Mouse (Mus musculus) neural tube, embryonic 13.5 days (tissue): ENCODE results near the gene Stx12. TPM values are rescaled to one million over a fixed set of nuclear protein-coding genes. Genes with fewer than 3 reads are reported as not detected.

ENCODE experiments used
- ATAC-seq: fragments of 200-750 bp; cut with Nextera tagmentation; 2 replicates; pipeline ENCODE4 v1.8.0; 2017; ENCODE audit warnings: low read depth, mild to moderate bottlenecking, moderate TSS enrichment, moderate library complexity
- H3K27ac ChIP-seq: fragments of 300-500 bp; sonication (generic); replicated peaks from 2 replicates; pipeline ENCODE4 v1.5.1; 2015; ENCODE audit warnings: moderate library complexity, mild to moderate bottlenecking, inconsistent platforms
- H3K27me3 ChIP-seq: fragments of 300-500 bp; sonication (generic); 2 replicates; pipeline ENCODE4 v1.6.1; 2015; ENCODE audit warnings: mild to moderate bottlenecking, inconsistent platforms
- H3K36me3 ChIP-seq: fragments of 300-500 bp; sonication (generic); 2 replicates; pipeline ENCODE4 v1.6.1; 2015; ENCODE audit warnings: mild to moderate bottlenecking, inconsistent platforms
- H3K4me1 ChIP-seq: fragments of 300-500 bp; sonication (generic); replicated peaks from 2 replicates; pipeline ENCODE4 v1.6.1; 2015; ENCODE audit warnings: inconsistent platforms
- H3K4me2 ChIP-seq: fragments of 300-500 bp; sonication (generic); 2 replicates; pipeline ENCODE4 v1.6.1; 2015; ENCODE audit warnings: inconsistent platforms, mild to moderate bottlenecking, moderate library complexity
- H3K4me3 ChIP-seq: fragments of 300-500 bp; sonication (generic); 2 replicates; pipeline ENCODE4 v1.5.1; 2015; ENCODE audit warnings: mild to moderate bottlenecking, inconsistent platforms
- H3K9ac ChIP-seq: fragments of 300-500 bp; sonication (generic); 2 replicates; pipeline ENCODE4 v1.6.1; 2015; ENCODE audit warnings: moderate library complexity, mild to moderate bottlenecking, inconsistent platforms
- H3K9me3 ChIP-seq: fragments of 300-500 bp; sonication (generic); 2 replicates; pipeline ENCODE4 v1.6.1; 2016; ENCODE audit warnings: inconsistent platforms
- WGBS: fragments of 180-500 bp; shearing (Covaris S2); methylation state at CpG from one replicate; pipeline ENCODE4 v1.1.7; 2015; 5-methylcytosine and 5-hydroxymethylcytosine counted together
- polyA plus RNA-seq: library from polyadenylated mRNA; unstranded; fragments of >200 nt; fragmentation: Nextera tagmentation; extraction: Ambion mirVana; gene quantifications from 2 replicates; pipeline ENCODE4 v1.2.1, GENCODE M21; 2015

The Stx12 gene
- polyA plus RNA-seq, 1 experiment from 2014 or later: 134 TPM

- Histone ChIP-seq H3K9ac (peak within 1 kb of the TSS; percentile 95), H3K9me3 (no peaks in the 10 kb centered on the region)
Measured at GRCm38 (mm10) chr4:132842970-132843704, 41.2 kb downstream of the Stx12 start, which contains the start of gene Ppp1r8. TSS of gene Ppp1r8 (minus strand) at chr4:132843169.

GRCm38 (mm10) chr4:132842281-132842906 is 41.9 kb downstream of the Stx12 start:
- Histone ChIP-seq H3K9ac (peak overlapping the region; percentile 95), H3K27me3 (no peaks in the 10 kb centered on the region), H3K9me3 (no peaks in the 10 kb centered on the region), H3K4me3 (peak overlapping the region; percentile 89), H3K4me1 (peaks cover 19% of the 10 kb centered on the region), H3K4me2 (peak overlapping the region; percentile 65), H3K36me3 (peaks cover 35% of the 10 kb centered on the region), H3K27ac (peak overlapping the region; percentile 79)
- WGBS: under 1% methylated on average over 30 of the region's 30 CpGs
- peak; percentile 59 for ATAC-seq

More at GRCm38 (mm10) chr4:132842970-132843704, 41.2 kb downstream of the Stx12 start, which contains the start of gene Ppp1r8:
- Histone ChIP-seq H3K4me2 (peak within 1 kb of the TSS; percentile 65), H3K4me1 (peaks cover 19% of the 10 kb centered on the region), H3K27me3 (no peaks in the 10 kb centered on the region), H3K4me3 (peak within 1 kb of the TSS; percentile 89), H3K27ac (peak within 1 kb of the TSS; percentile 86), H3K36me3 (peaks cover 35% of the 10 kb centered on the region)
- ATAC-seq: peak; percentile 99
- WGBS: 1% methylated on average over 40 of the region's 40 CpGs

- peak overlapping the region; percentile 95 for H3K9ac ChIP-seq
- H3K27me3 ChIP-seq: no peaks in the 10 kb centered on the region
- H3K36me3 ChIP-seq: peaks cover 41% of the 10 kb centered on the region
- 92% methylated on average over 3 of the region's 3 CpGs for WGBS
- peak overlapping the region; percentile 79; the same call in 1 of the 2 replicates for H3K27ac ChIP-seq
- peaks cover 19% of the 10 kb centered on the region for H3K4me1 ChIP-seq
- peak overlapping the region; percentile 65 for H3K4me2 ChIP-seq
- no peaks in the 10 kb centered on the region for H3K9me3 ChIP-seq
- no peak for ATAC-seq
- peak overlapping the region; percentile 89 for H3K4me3 ChIP-seq
Measured at GRCm38 (mm10) chr4:132841493-132841892, 42.8 kb downstream of the Stx12 start.

GRCm38 (mm10) chr4:132823614-132824366 is 60.5 kb downstream of the Stx12 start:
- H3K4me2 ChIP-seq: no peak overlapping the region
- H3K27me3 ChIP-seq: no peaks in the 10 kb centered on the region
- no peak for ATAC-seq
- no peak overlapping the region for H3K9ac ChIP-seq
- H3K9me3 ChIP-seq: peaks cover 14% of the 10 kb centered on the region
- H3K27ac ChIP-seq: no peak overlapping the region
- H3K4me3 ChIP-seq: no peak overlapping the region
- 77% methylated on average over 8 of the region's 8 CpGs for WGBS
- H3K4me1 ChIP-seq: no peaks in the 10 kb centered on the region
- H3K36me3 ChIP-seq: peaks cover 46% of the 10 kb centered on the region

- no peak overlapping the region for H3K4me2 ChIP-seq
- H3K9ac ChIP-seq: no peak overlapping the region
- peaks cover 14% of the 10 kb centered on the region for H3K9me3 ChIP-seq
- no peak overlapping the region for H3K4me3 ChIP-seq
- H3K27ac ChIP-seq: no peak overlapping the region
- H3K36me3 ChIP-seq: no peaks in the 10 kb centered on the region
- 55% methylated on average over 2 of the region's 2 CpGs for WGBS
- H3K27me3 ChIP-seq: no peaks in the 10 kb centered on the region
- H3K4me1 ChIP-seq: no peaks in the 10 kb centered on the region
- ATAC-seq: no peak
Measured at GRCm38 (mm10) chr4:132818442-132818841, 65.9 kb downstream of the Stx12 start.

- Histone ChIP-seq H3K4me2 (no peak overlapping the region), H3K9ac (no peak overlapping the region), H3K36me3 (no peaks in the 10 kb centered on the region), H3K4me3 (no peak overlapping the region), H3K4me1 (no peaks in the 10 kb centered on the region), H3K9me3 (peaks cover 14% of the 10 kb centered on the region), H3K27me3 (no peaks in the 10 kb centered on the region), H3K27ac (no peak overlapping the region)
- ATAC-seq: no peak
- 58% methylated on average over 2 of the region's 2 CpGs for WGBS
Measured at GRCm38 (mm10) chr4:132816855-132817254, 67.5 kb downstream of the Stx12 start.

GRCm38 (mm10) chr4:132816404-132816803 is 67.9 kb downstream of the Stx12 start:
- no peak overlapping the region for H3K27ac ChIP-seq
- no peaks in the 10 kb centered on the region for H3K36me3 ChIP-seq
- H3K9ac ChIP-seq: no peak overlapping the region
- H3K4me1 ChIP-seq: no peaks in the 10 kb centered on the region
- WGBS: 86% methylated on average over 7 of the region's 7 CpGs
- no peaks in the 10 kb centered on the region for H3K27me3 ChIP-seq
- H3K9me3 ChIP-seq: peaks cover 14% of the 10 kb centered on the region
- ATAC-seq: no peak
- H3K4me3 ChIP-seq: no peak overlapping the region
- H3K4me2 ChIP-seq: no peak overlapping the region

GRCm38 (mm10) chr4:132809621-132810020 is 74.7 kb downstream of the Stx12 start:
- H3K9ac ChIP-seq: no peak overlapping the region
- H3K27me3 ChIP-seq: no peaks in the 10 kb centered on the region
- H3K4me3 ChIP-seq: no peak overlapping the region
- no peaks in the 10 kb centered on the region for H3K36me3 ChIP-seq
- H3K4me1 ChIP-seq: no peaks in the 10 kb centered on the region
- no peak for ATAC-seq
- H3K27ac ChIP-seq: no peak overlapping the region
- no peak overlapping the region for H3K4me2 ChIP-seq
- 91% methylated on average over 5 of the region's 5 CpGs for WGBS
- no peaks in the 10 kb centered on the region for H3K9me3 ChIP-seq

GRCm38 (mm10) chr4:132807771-132808641 is 76.3 kb downstream of the Stx12 start:
- no peaks in the 10 kb centered on the region for H3K4me1 ChIP-seq
- no peak for ATAC-seq
- WGBS: 69% methylated on average over 5 of the region's 5 CpGs
- H3K9me3 ChIP-seq: no peaks in the 10 kb centered on the region
- no peak overlapping the region for H3K9ac ChIP-seq
- no peak overlapping the region for H3K27ac ChIP-seq
- no peak overlapping the region for H3K4me2 ChIP-seq
- H3K36me3 ChIP-seq: no peaks in the 10 kb centered on the region
- no peak overlapping the region for H3K4me3 ChIP-seq
- H3K27me3 ChIP-seq: no peaks in the 10 kb centered on the region

GRCm38 (mm10) chr4:132806620-132807191 is 77.6 kb downstream of the Stx12 start:
- no peaks in the 10 kb centered on the region for H3K4me1 ChIP-seq
- H3K27ac ChIP-seq: no peak overlapping the region
- no peak for ATAC-seq
- 87% methylated on average over 7 of the region's 7 CpGs for WGBS
- H3K9me3 ChIP-seq: no peaks in the 10 kb centered on the region
- H3K9ac ChIP-seq: no peak overlapping the region
- H3K4me2 ChIP-seq: no peak overlapping the region
- H3K27me3 ChIP-seq: no peaks in the 10 kb centered on the region
- H3K4me3 ChIP-seq: no peak overlapping the region
- H3K36me3 ChIP-seq: no peaks in the 10 kb centered on the region

- Histone ChIP-seq H3K4me3 (no peak overlapping the region), H3K27me3 (no peaks in the 10 kb centered on the region), H3K36me3 (no peaks in the 10 kb centered on the region), H3K9me3 (no peaks in the 10 kb centered on the region), H3K27ac (no peak overlapping the region), H3K4me2 (no peak overlapping the region), H3K4me1 (no peaks in the 10 kb centered on the region), H3K9ac (no peak overlapping the region)
- no peak for ATAC-seq
- WGBS: 88% methylated on average over 12 of the region's 12 CpGs
Measured at GRCm38 (mm10) chr4:132805599-132806197, 78.6 kb downstream of the Stx12 start.
